Mouse (Mus musculus): ENCODE data around the gene Trappc5. TPM values are rescaled to one million over a fixed set of nuclear protein-coding genes. Genes with fewer than 3 reads are reported as not detected.

The Trappc5 gene
- polyA plus RNA-seq, 1 experiment from 2014 or later: 44.5 TPM

DNA sequence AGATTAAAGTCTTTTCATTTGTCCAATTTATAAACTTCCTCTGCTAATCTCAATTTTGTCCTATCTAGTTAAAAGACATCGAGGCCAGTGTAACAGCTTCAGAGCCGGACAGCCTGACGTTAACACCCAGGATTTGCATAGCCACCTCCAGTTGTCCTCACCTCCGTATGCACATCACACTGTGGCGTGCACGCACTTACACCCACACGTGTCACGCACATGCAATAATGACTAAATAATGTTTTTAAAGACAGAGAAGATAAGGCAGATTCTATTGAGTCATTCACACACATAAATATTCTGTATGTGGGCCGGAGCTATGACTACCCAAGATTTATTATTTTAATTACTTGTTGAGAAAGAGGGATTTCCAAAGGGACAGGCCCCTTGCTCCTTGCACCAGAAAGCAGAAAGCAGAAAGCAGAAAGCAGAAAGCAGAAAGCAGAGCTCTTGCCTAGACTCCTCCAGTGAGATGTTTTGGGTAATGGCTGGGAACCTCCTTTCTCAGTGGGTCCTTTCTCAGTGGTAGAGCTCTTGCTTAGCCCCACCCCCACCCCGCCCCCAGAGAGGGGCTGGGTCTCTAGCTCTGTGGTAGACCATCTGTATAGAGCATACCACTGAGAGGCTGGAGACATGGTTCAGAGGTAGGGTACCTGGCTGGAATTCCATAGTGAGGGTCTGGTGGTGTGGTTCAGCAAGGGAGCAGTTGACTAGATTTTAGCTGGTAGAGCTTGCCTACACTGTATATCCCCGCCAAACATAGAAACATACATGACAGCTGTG lies 21.2 kb upstream of the Trappc5 start:
- Histone ChIP-seq H3K27me3 (replicated peaks) (no peaks in the 10 kb centered on the region), H3K9ac (no peak overlapping the region), H3K4me3 (no peak overlapping the region), H3K27ac (no peak overlapping the region), H3K4me1 (peaks cover 6% of the 10 kb centered on the region), H3K36me3 (no peaks in the 10 kb centered on the region), H3K9me3 (no peaks in the 10 kb centered on the region), H3K4me2 (replicated peaks) (no peak overlapping the region)
- WGBS: 72% methylated on average over 11 of the region's 11 CpGs
- no peak for ATAC-seq (ENCODE audit: low FRiP score, low read depth)

DNA sequence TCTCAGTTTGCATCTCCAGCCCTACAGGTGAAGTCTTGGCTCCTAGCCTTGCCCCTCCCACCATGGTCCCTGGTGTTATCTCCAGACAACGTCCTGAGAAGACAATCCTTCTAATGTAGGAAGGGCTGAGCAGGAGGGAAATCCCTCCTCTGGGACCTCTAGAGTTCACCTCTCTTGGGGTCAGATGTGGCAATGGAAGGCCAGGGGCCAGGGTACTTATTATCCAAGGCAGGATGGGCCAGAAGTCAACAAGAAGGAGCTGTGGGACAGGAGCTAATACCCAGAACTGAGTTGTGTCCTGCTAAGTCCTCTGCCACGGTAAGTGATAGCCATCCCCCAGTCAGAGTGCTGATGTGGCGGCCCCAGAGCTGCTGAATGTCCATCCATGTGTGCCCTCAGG lies 20.6 kb upstream of the Trappc5 start, which contains the start of gene Retn:
Retn (plus strand) TSS at position 245 of the 400 bp plus-strand sequence.
- H3K9me3 ChIP-seq: no peaks in the 10 kb centered on the region
- no peaks in the 10 kb centered on the region for H3K27me3 ChIP-seq (replicated peaks)
- no peak within 1 kb of the TSS for H3K4me2 ChIP-seq (replicated peaks)
- H3K36me3 ChIP-seq: no peaks in the 10 kb centered on the region
- no peak within 1 kb of the TSS for H3K9ac ChIP-seq
- 71% methylated on average over 3 of the region's 3 CpGs for WGBS
- ATAC-seq (ENCODE audit: low FRiP score, low read depth): no peak
- H3K4me1 ChIP-seq: peaks cover 6% of the 10 kb centered on the region
- no peak within 1 kb of the TSS for H3K4me3 ChIP-seq
- H3K27ac ChIP-seq: no peak within 1 kb of the TSS

DNA sequence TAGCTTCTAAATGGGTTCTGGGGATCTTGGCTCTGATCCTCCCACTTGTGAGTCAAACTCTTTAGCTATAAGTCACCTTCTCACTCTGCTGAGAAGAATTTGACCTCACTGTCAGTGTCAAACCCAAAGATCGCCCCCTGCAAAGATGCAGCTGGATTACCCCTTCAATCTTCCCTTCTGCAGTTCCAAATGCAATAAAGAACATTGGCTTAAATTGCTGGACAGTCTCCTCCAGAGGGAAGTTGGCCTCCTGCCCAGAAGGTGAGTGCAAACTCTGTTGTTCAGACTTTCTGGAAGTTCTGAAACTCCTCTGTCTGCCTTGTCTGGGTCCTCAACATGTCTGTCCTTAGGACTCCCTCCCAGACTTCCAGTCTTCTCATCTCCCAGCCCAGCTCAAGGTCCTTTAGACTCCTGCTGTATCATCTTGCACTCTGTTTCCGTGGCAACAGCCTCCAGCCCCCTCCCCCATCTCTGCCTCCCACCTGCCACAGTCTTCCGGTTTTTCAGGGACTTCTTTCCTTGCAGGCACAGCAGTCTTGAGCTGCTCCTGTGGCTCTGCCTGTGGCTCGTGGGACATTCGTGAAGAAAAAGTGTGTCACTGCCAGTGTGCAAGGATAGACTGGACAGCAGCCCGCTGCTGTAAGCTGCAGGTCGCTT lies 19.2 kb upstream of the Trappc5 start:
- Histone ChIP-seq H3K4me2 (replicated peaks) (peak overlapping the region; percentile 16), H3K4me3 (no peak overlapping the region), H3K9ac (0 out of 2 replicates have a peak overlapping the region, but pooled peaks have one; percentile 13), H3K9me3 (no peaks in the 10 kb centered on the region), H3K27me3 (replicated peaks) (no peaks in the 10 kb centered on the region), H3K4me1 (peaks cover 6% of the 10 kb centered on the region), H3K27ac (no peak overlapping the region), H3K36me3 (no peaks in the 10 kb centered on the region)
- peak; percentile 45; the same call in 1 of the 2 replicates for ATAC-seq (ENCODE audit: low FRiP score, low read depth)
- 22% methylated on average over 7 of the region's 7 CpGs for WGBS

DNA sequence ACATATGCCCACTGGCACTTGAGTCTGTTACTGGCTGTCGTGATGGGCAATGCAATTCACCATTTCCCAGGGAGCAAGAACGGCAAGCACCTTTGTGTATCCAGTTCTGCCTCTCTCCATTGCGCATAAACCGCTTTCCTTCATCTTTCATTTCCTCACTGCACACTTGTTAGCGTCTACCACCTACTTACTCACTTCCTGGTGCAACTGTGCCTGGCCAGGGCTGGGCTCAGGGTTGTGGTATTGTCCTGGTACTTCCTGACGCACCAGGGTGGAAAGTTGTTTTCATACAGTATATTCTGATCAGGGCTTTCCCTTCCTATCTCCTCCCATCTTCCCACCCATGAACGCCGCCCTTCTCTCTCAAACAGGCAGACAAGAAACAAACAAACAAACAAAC lies 15.2 kb upstream of the Trappc5 start:
- Histone ChIP-seq H3K9ac (no peak overlapping the region), H3K4me3 (no peak overlapping the region), H3K4me1 (peaks cover 6% of the 10 kb centered on the region), H3K36me3 (no peaks in the 10 kb centered on the region), H3K27me3 (replicated peaks) (no peaks in the 10 kb centered on the region), H3K9me3 (no peaks in the 10 kb centered on the region), H3K4me2 (replicated peaks) (no peak overlapping the region), H3K27ac (no peak overlapping the region)
- no peak for ATAC-seq (ENCODE audit: low FRiP score, low read depth)
- WGBS: 81% methylated on average over 8 of the region's 8 CpGs

DNA sequence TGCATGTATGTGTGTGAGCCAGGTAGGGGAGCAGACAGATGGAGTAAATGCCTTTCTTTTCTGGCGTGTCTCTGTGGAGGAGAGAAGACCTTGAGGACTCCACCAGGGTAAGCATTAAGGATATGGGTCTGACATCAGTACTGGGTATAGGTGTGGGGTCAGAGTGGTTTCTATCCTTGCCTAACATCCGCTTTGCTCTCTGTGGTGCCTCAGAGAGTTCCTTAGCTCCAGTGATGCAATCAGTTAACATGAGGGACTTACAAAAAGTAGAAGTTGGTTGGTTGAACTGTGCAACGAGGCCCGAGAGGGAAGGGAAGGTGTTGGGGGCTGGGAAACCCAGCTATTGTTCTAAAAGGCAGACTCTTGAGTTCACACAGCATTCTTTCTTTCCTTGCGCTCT lies 11.7 kb upstream of the Trappc5 start:
- Histone ChIP-seq H3K4me1 (no peaks in the 10 kb centered on the region), H3K36me3 (no peaks in the 10 kb centered on the region), H3K27ac (no peak overlapping the region), H3K9me3 (no peaks in the 10 kb centered on the region), H3K4me3 (no peak overlapping the region), H3K27me3 (replicated peaks) (no peaks in the 10 kb centered on the region), H3K9ac (no peak overlapping the region), H3K4me2 (replicated peaks) (no peak overlapping the region)
- 69% methylated on average over 5 of the region's 5 CpGs for WGBS
- no peak for ATAC-seq (ENCODE audit: low FRiP score, low read depth)

DNA sequence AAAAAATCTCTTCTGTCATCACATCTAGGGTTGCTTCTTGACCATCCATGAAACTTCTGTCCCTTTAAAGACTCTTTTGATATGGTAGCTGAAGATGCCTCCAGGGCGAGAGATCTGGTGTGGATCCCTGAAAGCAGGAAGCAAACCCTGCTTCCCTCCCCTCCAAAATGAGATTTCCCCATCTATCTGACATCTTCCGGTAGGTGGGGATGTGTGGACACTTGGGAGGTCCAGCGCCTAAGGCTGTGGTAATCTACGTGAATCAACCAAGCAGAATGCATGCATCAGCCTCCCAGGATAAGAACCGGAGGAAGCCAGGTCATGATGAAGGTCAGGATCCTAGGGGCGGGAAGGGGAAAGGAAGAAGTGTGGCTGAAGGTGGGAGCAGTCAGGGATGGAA lies 10.6 kb upstream of the Trappc5 start, which contains the start of gene Mcemp1:
Mcemp1 (plus strand) TSS at position 248 of the 400 bp plus-strand sequence.
- Histone ChIP-seq H3K27ac (no peak within 1 kb of the TSS), H3K27me3 (replicated peaks) (no peaks in the 10 kb centered on the region), H3K4me3 (no peak within 1 kb of the TSS), H3K36me3 (no peaks in the 10 kb centered on the region), H3K9me3 (no peaks in the 10 kb centered on the region), H3K4me1 (no peaks in the 10 kb centered on the region), H3K9ac (no peak within 1 kb of the TSS), H3K4me2 (replicated peaks) (no peak within 1 kb of the TSS)
- 85% methylated on average over 6 of the region's 6 CpGs for WGBS
- ATAC-seq (ENCODE audit: low FRiP score, low read depth): no peak

DNA sequence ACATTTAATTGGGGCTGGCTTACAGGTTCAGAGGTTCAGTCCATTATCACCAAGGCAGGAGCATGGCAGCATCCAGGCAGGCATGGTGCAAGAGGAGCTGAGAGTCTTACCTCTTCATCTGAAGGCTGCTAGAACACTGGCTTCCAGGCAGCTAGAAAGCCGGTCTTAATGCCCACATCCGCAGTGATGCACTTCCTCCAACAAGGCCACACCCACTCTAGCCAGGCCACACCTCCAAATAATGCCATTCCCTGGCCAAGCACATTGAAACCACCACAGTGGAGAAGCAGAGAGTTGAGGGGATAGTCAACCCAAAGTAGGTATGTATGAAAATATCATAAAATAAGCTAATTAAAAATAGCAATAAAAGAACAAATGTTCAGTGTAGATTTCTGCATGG lies 5.7 kb upstream of the Trappc5 start:
- Histone ChIP-seq H3K9me3 (no peaks in the 10 kb centered on the region), H3K36me3 (no peaks in the 10 kb centered on the region), H3K4me2 (replicated peaks) (no peak overlapping the region), H3K27ac (no peak overlapping the region), H3K27me3 (replicated peaks) (no peaks in the 10 kb centered on the region), H3K4me3 (no peak overlapping the region), H3K9ac (no peak overlapping the region), H3K4me1 (no peaks in the 10 kb centered on the region)
- WGBS: 86% methylated on average over 2 of the region's 2 CpGs
- no peak for ATAC-seq (ENCODE audit: low FRiP score, low read depth)

DNA sequence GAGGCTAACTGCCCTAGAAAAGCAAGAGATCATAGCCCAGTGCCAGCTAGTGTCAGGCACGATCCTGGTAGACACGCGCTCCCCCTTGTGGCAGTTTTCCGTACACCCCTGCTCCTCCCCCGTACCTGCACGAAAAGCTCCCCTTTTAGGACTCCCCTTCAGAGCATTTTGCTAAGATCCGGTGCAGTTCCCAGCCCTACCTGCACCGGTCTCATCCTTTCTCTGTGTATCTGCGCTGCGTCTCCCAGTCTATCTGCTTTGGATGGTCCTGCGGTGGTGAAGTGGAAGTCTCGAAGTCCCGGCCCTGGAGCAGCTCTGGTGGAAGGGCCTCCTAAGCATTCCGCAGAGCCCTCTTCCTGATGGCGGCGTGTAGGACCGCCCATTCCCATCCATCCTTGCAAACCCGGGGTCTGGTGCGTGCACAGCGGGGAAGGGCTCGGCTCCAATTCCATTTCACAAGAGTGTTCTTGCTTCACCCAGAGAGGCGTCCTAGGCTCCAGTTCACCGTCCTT lies 4.1 kb upstream of the Trappc5 start, which contains the start of gene Fcor:
Fcor (minus strand) TSS at position 383 of the 512 bp plus-strand sequence.
- peak within 1 kb of the TSS; percentile 62 for H3K4me2 ChIP-seq (replicated peaks)
- peak within 1 kb of the TSS; percentile 43 for H3K4me3 ChIP-seq
- no peaks in the 10 kb centered on the region for H3K36me3 ChIP-seq
- H3K27me3 ChIP-seq (replicated peaks): no peaks in the 10 kb centered on the region
- H3K4me1 ChIP-seq: no peaks in the 10 kb centered on the region
- H3K9ac ChIP-seq: peak within 1 kb of the TSS; percentile 59
- 0 out of 2 replicates have a peak within 1 kb of the TSS, but pooled peaks have one; percentile 6 for H3K27ac ChIP-seq
- WGBS: under 1% methylated on average over 23 of the region's 23 CpGs
- no peaks in the 10 kb centered on the region for H3K9me3 ChIP-seq
- ATAC-seq (ENCODE audit: low FRiP score, low read depth): peak; percentile 80

DNA sequence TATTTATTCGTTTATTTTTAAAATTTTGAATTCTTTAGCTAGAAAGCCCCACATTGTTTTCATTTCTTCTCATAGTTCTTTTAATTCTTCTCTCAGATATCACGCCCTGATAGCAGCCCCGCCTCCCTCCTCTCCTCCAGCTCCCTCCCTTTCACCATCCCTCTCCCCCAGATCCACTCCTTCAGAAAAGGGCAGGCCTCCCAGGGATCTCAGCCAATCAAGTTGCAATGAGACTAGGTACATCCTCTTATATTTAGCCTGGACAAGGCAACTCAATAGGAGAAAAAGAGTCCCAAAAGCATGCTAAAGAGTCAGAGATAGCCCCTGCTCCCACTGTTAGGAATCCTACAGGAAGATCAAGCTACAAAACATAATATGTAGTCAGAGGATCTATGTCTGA lies 1.4 kb upstream of the Trappc5 start:
- Histone ChIP-seq H3K4me2 (replicated peaks) (no peak overlapping the region), H3K9me3 (no peaks in the 10 kb centered on the region), H3K4me1 (peaks cover 10% of the 10 kb centered on the region), H3K4me3 (no peak overlapping the region), H3K9ac (no peak overlapping the region), H3K36me3 (peaks cover 10% of the 10 kb centered on the region), H3K27ac (no peak overlapping the region), H3K27me3 (replicated peaks) (no peaks in the 10 kb centered on the region)
- no peak for ATAC-seq (ENCODE audit: low FRiP score, low read depth)
- WGBS: 56% methylated on average over 3 of the region's 3 CpGs

DNA sequence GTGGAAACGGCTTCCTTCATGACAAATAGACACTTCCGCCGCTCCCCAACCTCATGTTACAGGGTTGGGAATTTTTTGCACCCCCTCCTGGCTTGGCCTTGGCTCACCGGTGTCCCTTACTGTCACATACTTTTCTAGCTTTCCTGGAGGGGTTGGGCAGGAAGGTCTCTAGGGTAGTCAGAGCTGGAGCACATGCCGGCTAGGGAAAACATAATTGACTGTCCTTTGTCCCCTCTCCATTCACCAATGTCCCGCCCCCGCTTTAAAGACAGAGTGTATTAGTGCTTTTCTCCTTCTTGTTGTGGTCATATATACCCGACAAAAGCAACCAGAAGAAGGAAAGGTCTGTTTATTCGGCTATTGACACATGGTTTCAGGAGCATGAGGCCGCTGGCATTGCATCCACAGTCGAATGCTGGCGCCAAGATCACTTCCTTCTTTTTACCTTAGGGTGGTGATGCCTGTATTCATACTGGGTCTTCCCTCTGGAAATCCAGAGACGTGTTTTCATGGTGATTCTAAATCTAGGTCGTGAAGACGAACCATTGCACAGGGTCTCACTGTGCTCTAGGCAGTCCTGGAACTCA lies 987 bp downstream of the Trappc5 start:
- H3K4me1 ChIP-seq: peaks cover 10% of the 10 kb centered on the region
- H3K9me3 ChIP-seq: no peaks in the 10 kb centered on the region
- peak overlapping the region; percentile 77 for H3K4me2 ChIP-seq (replicated peaks)
- no peaks in the 10 kb centered on the region for H3K27me3 ChIP-seq (replicated peaks)
- H3K4me3 ChIP-seq: peak overlapping the region; percentile 81
- H3K27ac ChIP-seq: peak overlapping the region; percentile 70; the same call in 1 of the 2 replicates
- no peak; the same call in 1 of the 2 replicates for ATAC-seq (ENCODE audit: low FRiP score, low read depth)
- peaks cover 23% of the 10 kb centered on the region for H3K36me3 ChIP-seq
- peak overlapping the region; percentile 94 for H3K9ac ChIP-seq
- 5% methylated on average over 15 of the region's 15 CpGs for WGBS

DNA sequence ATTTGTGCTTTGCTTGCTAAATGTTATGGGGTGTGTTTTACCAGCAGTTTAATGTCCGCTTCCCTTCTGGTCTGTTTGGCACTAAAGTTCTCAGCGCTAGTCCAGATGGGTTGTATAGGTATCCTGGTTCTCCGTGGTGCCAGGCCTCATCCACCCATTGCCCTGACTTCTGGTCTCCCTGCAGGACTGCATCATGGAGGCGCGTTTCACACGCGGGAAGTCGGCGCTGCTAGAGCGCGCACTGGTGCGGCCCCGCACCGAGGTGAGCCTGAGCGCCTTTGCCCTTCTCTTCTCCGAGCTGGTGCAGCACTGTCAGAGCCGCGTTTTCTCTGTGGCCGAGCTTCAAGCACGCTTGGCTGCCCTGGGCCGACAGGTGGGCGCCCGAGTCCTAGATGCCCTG lies 2.7 kb downstream of the Trappc5 start:
- no peak overlapping the region for H3K9ac ChIP-seq
- no peaks in the 10 kb centered on the region for H3K27me3 ChIP-seq (replicated peaks)
- H3K4me1 ChIP-seq: peaks cover 10% of the 10 kb centered on the region
- H3K4me2 ChIP-seq (replicated peaks): no peak overlapping the region
- H3K4me3 ChIP-seq: no peak overlapping the region
- 96% methylated on average over 23 of the region's 23 CpGs for WGBS
- H3K36me3 ChIP-seq: peaks cover 23% of the 10 kb centered on the region
- no peak overlapping the region for H3K27ac ChIP-seq
- no peaks in the 10 kb centered on the region for H3K9me3 ChIP-seq
- ATAC-seq (ENCODE audit: low FRiP score, low read depth): no peak

DNA sequence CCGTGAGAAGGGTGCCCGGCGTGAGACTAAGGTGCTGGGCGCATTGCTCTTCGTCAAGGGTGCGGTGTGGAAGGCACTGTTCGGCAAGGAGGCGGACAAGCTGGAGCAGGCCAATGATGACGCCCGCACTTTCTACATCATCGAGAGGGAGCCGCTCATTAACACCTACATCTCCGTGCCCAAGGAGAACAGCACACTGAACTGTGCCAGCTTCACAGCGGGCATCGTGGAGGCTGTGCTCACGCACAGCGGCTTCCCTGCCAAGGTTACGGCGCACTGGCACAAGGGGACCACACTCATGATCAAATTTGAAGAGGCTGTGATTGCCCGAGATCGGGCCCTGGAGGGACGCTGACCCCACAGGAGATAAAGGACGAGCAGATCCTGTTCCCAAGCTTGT lies 3.1 kb downstream of the Trappc5 start:
- no peak for ATAC-seq (ENCODE audit: low FRiP score, low read depth)
- no peaks in the 10 kb centered on the region for H3K27me3 ChIP-seq (replicated peaks)
- H3K36me3 ChIP-seq: peaks cover 23% of the 10 kb centered on the region
- H3K27ac ChIP-seq: no peak overlapping the region
- H3K4me1 ChIP-seq: peaks cover 10% of the 10 kb centered on the region
- H3K4me2 ChIP-seq (replicated peaks): no peak overlapping the region
- no peak overlapping the region for H3K9ac ChIP-seq
- WGBS: 97% methylated on average over 23 of the region's 23 CpGs
- no peaks in the 10 kb centered on the region for H3K9me3 ChIP-seq
- no peak overlapping the region for H3K4me3 ChIP-seq

All from neural tube, embryonic 12.5 days (tissue).